In the genomic region with DNA sequence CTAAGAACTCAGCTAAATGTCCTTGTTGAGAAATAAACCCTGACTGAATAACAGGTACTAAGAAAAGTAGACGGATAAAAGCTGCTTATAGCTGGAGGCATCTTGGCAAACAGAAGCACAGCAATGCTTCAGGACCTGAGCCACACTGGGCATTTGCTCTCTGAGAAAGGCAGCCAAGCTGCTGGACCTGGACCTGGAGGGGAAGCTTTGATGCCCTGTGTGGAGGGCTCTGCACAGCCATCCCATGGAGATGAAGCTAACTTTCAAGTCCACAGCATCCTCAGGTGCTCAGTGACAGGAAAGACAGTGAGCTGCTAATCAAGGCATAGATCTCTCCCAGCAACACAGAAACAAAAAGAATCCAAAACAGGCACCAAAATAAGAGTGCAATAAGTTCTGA, we compare ENCODE assay signal across 18 mouse cellular contexts. TPM values are rescaled to one million over a fixed set of nuclear protein-coding genes. Genes with fewer than 3 reads are reported as not detected.
A peak's percentile ranks its signal among the peaks of the same experiment; 100 is the strongest.
DNase-seq lines count a peak whose midpoint lies in the region.
"Had no signal": no experiment of that assay in that cellular context is flagged by ENCODE, and none has a peak within 500 bp of the region (broad histone marks: within the 10 kb centered on the region; RNA-seq: fewer than 3 reads in every experiment).

No protein-coding gene starts in this region.

- intact Hi-C loops in heart, postnatal 36 days (cut with DNase I): no loop called here

- peak; percentile 94 for DNase-seq in brain, adult 2 months (ENCODE audit: low read depth, low spot score)
- peak; percentile 67 for DNase-seq in cerebellum, adult 11 months
- DNase-seq in cerebellum, adult 9-10 months: peak; percentile 85
- DNase-seq in cerebellum, postnatal 36 days: peak; percentile 63 to 68
- DNase-seq in heart, postnatal 36 days: no peak
- no peak for DNase-seq in retina, embryonic 14.5 days (ENCODE audit: low spot score)
- DNase-seq: adrenal gland, postnatal 14 days; B cell, adult 2 months; gastrocnemius, postnatal 14 days; heart, adult 11 months; heart, postnatal 4 days; kidney, adult 11 months; kidney, postnatal 14 days; layer of hippocampus, adult 9-11 months; liver; lung, adult 2 months; lung, postnatal 10 days; right cerebral cortex, adult 18-20 months had no signal

RNA-seq across cellular contexts. Expression of a gene that starts 54.8 kb away (rescaled TPM):
- total RNA-seq in heart, postnatal 36 days (2021): 1 to 10 TPM; 1.2 to 1.4 TPM

Comparison
In these comparisons a context has a peak if more than half of its experiments do, and no peak if none do; other contexts are left out.
1. DNase-seq: peak in brain, adult 2 months (single experiment), cerebellum, adult 11 months (single experiment), cerebellum, adult 9-10 months (single experiment) and cerebellum, postnatal 36 days (2 of 2); none in heart, postnatal 36 days (0 of 2) and retina, embryonic 14.5 days (single experiment).